Mouse (Mus musculus): ENCODE measurements around the gene Arfrp1.
A peak's percentile ranks its signal among the peaks of the same experiment; 100 is the strongest.

The Arfrp1 gene

GRCm38 (mm10) chr2:181364860-181365596 is at the start of gene Arfrp1, which contains the start of gene Zgpat:
TSS of gene Arfrp1 (minus strand) at chr2:181365404.
TSS of gene Zgpat (plus strand) at chr2:181364928.
- DNase-seq (ENCODE audit: low spot score in 2 of 2) = peak; percentile 64 to 74

DNA sequence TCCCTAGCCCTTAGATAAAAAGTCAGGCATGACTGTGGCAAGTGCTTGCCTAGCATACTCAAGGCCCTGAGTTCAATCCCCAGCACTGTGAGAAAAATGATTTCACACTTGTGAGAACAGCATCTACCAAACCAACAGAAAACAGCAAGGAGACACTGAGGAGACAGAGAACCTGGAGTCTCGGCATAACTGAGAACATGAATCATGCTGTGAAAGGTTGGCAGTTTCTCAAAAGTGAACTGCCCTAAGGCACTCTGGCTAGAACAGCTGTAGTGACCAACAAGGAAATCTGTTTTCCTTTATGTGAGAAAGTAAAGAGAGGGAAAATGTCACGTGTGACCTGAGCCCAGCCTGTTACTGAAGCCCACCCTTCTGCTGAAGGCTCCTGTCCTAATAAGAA is 47.9 kb upstream of the Arfrp1 start:
- no peak for DNase-seq (ENCODE audit: low spot score in 2 of 2)

- peak in 1 of 2 experiments; percentile 14 for DNase-seq (ENCODE audit: low spot score in 2 of 2)
Measured at GRCm38 (mm10) chr2:181410760-181411473, 45.7 kb upstream of the Arfrp1 start.

- DNase-seq (ENCODE audit: low spot score in 2 of 2) = no peak
Measured at GRCm38 (mm10) chr2:181409643-181410042, 44.4 kb upstream of the Arfrp1 start.

DNA sequence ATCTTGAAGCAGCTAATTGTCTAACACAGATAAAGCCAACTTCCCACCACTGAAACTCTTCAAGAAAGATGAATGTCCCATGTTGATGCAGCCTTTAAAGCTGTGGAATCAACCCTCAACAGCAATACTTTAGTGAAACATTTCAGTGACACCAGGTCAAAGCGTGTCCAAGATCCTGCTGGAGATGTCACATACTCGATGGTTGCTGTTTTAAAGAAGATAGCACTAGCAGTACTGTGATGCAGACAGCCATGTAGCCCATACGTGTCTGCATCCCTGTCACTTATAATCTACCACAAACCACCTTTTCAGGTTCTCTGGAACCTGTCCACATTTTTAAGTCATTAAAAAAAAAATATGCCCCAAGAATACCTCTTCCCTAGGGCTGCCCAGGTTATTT is 38.5 kb upstream of the Arfrp1 start:
- DNase-seq (ENCODE audit: low spot score in 2 of 2) = no peak

DNA sequence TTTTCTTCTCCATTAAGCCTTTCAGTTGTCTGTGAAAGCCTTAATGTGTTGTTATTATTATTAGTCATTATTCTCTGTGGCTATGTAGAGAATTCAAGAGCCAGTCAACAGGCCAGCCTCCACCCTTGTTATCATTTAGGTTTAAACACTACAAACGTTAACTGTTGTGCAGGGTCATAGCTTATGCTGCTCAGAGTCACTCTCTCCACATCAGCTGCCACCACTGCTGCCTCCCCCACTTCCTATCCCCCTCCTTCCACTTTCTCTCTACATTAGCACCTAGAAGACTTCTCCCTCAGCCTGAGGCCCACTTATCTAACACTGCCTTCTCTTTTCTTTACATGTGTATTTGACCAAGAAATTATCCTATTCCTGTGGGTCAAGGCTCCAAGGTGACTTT is 36.3 kb upstream of the Arfrp1 start:
- no peak for DNase-seq (ENCODE audit: low spot score in 2 of 2)

DNA sequence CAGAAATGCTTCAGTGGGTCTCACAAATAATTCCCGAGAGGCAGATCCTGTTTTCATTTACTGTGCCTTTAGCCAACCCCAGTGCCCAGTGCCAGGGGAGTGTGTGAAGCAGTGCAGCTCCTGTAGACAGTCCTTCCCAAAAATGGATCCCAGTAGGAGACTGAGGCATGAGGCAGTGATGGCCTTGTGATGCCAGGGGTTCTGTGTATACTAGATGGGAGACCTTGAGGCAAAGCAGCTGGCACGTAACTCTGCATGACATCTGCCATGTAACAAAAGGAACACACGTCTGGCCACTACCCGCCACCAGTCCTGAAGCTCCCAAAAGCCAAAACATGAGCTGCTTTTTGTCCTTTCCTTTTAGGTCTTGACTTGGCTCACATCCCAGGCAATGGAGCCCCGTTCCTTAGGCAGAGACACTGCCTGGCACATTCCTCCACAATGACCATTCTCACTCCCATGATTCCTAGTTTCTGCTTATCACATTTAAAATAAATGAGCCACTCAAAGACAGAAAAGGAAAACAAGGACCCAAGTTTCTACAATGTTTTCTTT is 32.1 kb upstream of the Arfrp1 start:
- DNase-seq (ENCODE audit: low spot score in 2 of 2) = no peak

- no peak for DNase-seq (ENCODE audit: low spot score in 2 of 2)
Measured at GRCm38 (mm10) chr2:181394086-181394485, 28.9 kb upstream of the Arfrp1 start.

DNA sequence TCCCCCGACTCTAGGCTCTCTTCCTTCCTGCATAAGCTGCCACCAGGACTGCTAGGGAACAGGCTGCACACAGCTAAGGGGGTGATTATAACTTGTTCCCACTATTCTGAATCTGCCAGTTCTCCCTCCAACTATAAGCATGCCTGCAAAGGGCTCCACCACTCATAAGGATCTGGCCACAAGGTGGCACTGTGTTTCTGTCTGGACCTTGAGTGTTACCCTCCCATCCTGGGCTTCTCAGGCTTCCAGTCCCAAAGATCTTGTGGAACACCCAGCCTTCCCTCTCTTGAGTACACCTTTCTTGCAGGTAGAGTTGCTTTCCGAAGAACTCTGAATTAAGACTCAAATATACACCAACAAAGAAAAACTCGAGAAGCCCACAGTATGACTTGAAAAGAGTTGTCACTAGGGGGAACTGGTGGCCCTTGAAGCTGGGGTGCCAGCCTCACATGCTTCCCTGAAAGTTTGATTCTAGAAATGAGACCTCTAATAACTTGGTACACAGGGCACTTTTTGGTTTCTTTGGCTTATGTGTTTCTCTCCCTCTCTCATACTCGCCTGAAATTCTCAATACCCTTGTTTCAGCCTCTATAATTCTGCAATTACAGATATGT is 27.5 kb upstream of the Arfrp1 start:
- peak; percentile 62 to 79 for DNase-seq (ENCODE audit: low spot score in 2 of 2)

DNA sequence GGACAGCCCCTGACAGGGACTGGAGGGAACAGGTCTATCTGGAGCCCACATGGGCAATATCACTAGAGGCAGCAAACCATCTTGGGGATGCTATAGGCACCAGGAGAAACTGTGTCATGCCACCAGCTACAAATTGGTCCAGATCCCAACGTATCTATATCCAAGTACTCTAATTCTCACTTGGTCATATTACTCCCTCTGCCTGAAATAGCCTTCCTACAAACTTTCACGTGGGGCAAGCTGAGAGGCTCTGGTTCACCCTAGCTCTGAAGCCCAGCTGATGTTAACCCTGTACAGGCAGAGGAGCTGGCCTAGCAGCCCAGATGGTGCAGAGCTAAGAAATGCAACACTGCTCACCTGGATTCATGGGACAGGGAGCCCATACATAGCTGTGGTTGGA is 26.3 kb upstream of the Arfrp1 start:
- no peak for DNase-seq (ENCODE audit: low spot score in 2 of 2)

DNA sequence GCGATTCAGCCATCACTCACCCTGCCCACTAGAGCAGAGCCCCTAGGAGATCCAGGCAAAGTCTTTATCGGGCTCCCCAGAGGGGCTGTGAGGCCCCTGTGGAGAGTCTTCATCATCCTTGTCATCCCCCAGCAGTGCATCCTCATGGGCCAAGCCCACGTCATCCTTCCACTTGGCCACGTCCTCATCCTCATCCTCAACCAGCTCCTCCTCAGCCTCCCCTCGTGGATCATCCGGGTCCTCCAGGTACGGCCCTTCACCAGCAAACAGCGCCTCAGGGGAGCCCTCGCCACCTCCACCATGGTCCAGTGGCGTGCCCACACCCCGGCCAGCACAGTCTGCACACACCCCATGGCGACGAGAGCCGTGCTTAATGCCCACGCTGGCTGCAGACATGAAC is 25.8 kb upstream of the Arfrp1 start:
- no peak for DNase-seq (ENCODE audit: low spot score in 2 of 2)

DNA sequence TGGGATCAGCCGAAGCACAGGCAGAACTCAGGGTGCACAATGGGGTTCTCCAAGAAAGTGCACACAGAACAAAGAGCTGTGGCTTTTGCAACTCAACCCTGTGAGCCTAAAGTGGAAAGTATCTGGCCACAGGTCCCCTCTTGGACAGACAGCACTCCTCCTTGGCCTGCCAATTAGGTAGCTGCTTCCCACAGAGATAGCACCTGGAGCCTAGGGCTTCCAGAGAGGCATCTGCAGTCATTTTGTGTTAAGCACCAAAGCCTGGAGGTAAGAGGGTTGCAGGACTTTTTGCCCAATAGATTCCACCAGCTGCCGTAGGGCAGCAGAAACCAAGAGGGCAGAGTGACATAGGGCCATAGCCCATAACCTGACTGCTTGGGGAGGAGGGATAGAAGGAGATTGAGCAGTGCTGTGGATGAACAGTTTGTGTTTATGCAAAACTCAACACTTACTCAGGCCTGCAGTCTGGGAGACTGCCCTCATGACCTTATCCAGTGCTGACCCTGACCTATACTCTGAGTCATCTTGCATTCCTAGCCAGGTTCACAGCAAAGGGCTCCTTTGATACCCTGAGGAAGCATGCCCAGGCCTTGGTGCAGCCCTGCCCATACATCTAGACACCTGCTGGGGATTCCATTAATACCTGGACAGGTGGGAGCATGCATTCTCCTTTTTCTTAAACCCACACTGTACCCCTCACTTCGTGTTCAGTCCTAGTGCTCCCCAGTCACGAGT is 25.1 kb upstream of the Arfrp1 start:
- DNase-seq (ENCODE audit: low spot score in 2 of 2) = no peak

GRCm38 (mm10) chr2:181386663-181387210 is 21.5 kb upstream of the Arfrp1 start:
- no peak for DNase-seq (ENCODE audit: low spot score in 2 of 2)

GRCm38 (mm10) chr2:181385885-181386284 is 20.7 kb upstream of the Arfrp1 start:
- no peak for DNase-seq (ENCODE audit: low spot score in 2 of 2)

DNA sequence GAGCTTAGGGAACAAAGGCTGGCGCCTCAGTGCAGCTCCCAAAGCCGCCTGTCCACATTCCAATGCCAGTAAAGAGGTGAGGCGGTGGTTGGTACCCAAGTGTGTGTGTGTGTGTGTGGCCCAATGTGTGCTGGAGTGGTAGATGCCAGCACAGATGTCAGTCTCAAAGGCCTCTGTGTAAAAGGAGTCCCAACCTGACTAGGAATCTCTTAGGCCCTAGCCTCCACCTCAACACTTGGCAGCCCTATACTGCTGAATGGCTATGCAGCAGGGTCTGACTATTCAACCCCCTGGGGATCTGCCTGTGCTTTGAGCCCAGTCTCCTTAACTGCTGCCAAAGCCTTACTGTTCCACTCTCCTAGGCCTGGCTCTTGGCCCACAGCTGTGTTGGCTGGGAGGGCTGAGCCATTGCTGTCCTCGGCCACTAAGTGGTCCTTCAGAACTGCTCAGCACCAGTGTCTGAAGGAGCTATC is 19.8 kb upstream of the Arfrp1 start:
- DNase-seq (ENCODE audit: low spot score in 2 of 2) = no peak

DNA sequence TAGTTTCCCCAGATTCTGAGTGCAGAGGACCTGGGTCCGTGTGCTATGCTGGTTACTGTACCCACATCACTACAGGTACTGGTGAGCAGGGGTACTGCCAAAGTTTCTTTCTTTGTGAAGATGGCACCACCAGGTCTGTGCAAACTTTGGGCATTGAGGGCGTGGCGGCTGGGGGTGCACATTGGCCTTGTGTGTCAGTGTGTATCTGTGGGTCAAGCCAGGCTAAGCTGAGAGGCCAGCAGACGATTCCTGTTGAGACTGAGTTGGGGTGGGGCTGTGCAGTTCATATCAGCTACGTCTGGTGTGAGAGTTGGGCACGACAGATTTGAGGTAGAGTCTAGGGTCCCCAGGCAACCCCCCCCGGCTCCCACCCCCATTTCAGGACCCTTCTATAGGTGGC is 19.3 kb upstream of the Arfrp1 start:
- no peak for DNase-seq (ENCODE audit: low spot score in 2 of 2)

DNA sequence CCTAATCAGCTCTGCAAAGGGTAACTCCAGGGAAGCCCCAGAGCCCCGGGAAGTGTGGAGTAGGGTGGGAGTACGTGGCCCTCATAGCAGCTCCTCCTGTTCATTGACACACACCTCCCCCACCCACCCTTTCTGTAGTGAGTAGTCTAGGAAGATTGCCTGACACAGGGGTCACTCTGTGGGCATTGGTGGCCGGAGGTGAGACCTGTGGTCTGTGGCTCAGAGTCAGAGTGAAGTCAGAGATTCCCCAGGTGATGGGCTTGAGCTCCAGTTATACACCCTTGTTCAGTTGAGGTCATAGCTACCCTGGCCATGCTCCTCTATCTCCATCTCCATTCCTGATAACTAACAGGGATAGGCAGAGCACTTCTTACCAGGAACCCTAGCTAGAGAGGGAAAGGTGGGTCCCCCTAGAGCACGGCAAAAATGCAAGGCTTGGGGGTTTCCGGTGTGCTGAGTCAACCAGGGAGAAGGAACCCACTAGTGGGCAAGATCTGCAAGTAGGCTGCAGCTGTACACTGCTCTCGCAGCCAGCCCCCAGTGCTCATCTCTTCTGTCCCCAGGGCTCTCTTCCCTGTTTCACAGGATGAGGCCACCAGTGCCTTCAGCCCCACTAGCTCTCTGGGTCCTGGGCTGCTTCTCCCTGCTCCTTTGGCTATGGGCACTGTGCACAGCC is 16.6 kb upstream of the Arfrp1 start:
- no peak for DNase-seq (ENCODE audit: low spot score in 2 of 2)

GRCm38 (mm10) chr2:181381107-181381506 is 15.9 kb upstream of the Arfrp1 start:
- DNase-seq (ENCODE audit: low spot score in 2 of 2) = peak in 1 of 2 experiments; percentile 23

DNA sequence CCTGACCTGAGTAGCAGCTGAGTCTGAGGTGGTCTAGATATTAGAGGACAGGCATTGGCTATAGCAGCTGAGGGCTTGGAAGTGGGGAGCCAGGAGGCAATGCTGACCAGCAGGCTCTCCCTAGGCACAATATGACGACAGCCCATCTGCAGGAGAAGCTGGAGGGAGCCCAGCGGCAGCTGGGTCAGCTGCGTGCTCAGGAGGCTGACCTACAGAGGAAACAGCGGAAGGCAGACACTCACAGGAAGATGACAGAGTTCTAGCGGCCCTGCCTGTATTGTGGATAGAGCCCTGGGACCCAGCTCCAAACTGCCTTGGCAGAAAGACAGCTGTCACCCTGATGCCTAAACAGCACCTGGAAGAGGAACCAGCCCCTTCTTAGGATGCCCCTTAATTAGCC is 15.0 kb upstream of the Arfrp1 start:
- no peak for DNase-seq (ENCODE audit: low spot score in 2 of 2)

DNA sequence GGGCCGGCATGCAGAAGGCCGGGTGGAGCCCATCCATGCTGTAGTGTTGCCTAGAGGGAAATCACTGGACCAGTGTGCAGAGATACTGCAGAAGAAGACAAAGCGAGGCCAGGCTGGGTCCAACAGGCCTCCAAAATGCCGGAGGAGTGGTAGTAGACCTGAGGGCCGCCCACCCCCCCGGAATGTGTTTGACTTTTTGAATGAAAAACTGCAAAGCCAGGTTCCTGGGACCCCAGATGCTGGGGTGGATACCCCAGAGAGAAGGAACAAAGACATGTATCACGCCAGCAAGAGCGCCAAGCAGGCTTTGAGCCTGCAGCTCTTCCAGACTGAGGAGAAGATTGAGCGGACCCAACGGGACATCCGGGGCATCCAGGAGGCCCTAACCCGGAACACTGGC is 14.6 kb upstream of the Arfrp1 start, which contains the start of gene Lime1:
Gene Lime1 (plus strand): TSS at position 301 of the 400 bp plus-strand sequence.
- no peak for DNase-seq (ENCODE audit: low spot score in 2 of 2)

DNA sequence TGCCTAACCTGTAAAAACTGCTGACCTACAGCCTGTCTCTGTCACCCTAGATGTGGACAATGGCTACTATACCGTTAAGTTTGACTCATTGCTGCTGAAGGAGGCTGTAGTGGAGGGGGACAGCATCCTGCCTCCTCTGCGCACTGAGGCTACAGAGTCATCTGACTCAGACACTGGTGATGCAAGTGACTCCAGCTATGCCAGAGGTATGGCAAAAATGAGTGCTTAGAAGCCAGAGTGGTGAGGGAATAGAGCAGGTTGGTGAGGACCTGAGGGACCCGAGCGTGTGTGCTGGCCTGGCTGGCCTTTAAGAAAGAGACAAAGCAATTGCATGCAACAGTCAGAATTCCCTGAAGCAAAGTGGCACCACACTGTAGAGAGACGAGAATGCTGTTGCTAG is 13.5 kb upstream of the Arfrp1 start:
- no peak for DNase-seq (ENCODE audit: low spot score in 2 of 2)

All from thymus, postnatal 10 days (tissue).